Mouse (Mus musculus) erythroblast, embryonic 14.5 days (primary cell): Measurements from ENCODE around the gene Dennd1a.

Experiments used
- GATA1 ChIP-seq: IDR thresholded peaks from 2 replicates; pipeline ENCODE4 v1.6.1; 2012; ENCODE audit warnings: low read length, inconsistent platforms, mixed read lengths
- TAL1 ChIP-seq: IDR thresholded peaks from 3 replicates; pipeline ENCODE4 v1.6.1; 2012; ENCODE audit warnings: low read length, inconsistent platforms, mixed read lengths

GRCm38 (mm10) chr2:37786461-37786860 is 500.7 kb downstream of the Dennd1a start:
- TF ChIP-seq TAL1 (no peak), GATA1 (no peak)
